Mouse (Mus musculus): Measurements from ENCODE around the gene Olfr345.

The Olfr345 gene

GRCm38 (mm10) chr2:36639741-36640140 lies at the start of gene Olfr345:
TSS of gene Olfr345 (plus strand) at chr2:36640041.
- no peak for DNase-seq (ENCODE audit: low read depth in 1 of 2, low spot score in 2 of 2)

GRCm38 (mm10) chr2:36685488-36685887 lies 45.6 kb downstream of the Olfr345 start, which contains the start of gene Olfr346:
TSS of gene Olfr346 (plus strand) at chr2:36685788.
- no peak for DNase-seq (ENCODE audit: low read depth in 1 of 2, low spot score in 2 of 2)
